Mouse (Mus musculus) liver, embryonic 13.5 days (tissue): Measurements from ENCODE around the gene Psmb8. TPM values are rescaled to one million over a fixed set of nuclear protein-coding genes. Genes with fewer than 3 reads are reported as not detected.
"Not testable (repeated sequence)": the region's sequence is repeated elsewhere in the genome, so short reads cannot be mapped to it uniquely, and the experiment has no call there.

ENCODE experiments used
- ATAC-seq: fragments of 200-750 bp; cut with Nextera tagmentation; 2 replicates; pipeline ENCODE4 v1.8.0; 2017; ENCODE audit warnings: low read depth, mild to moderate bottlenecking, moderate number of reproducible peaks, moderate library complexity
- DNase-seq: peaks from one replicate; pipeline ENCODE4 v3.0.0; 2022
- H3K27ac ChIP-seq: fragments of 300-500 bp; sonication (generic); 2 replicates; pipeline ENCODE4 v1.5.1; 2015; ENCODE audit warnings: moderate library complexity, mild to moderate bottlenecking, inconsistent platforms
- H3K27me3 ChIP-seq: fragments of 300-500 bp; sonication (generic); 2 replicates; pipeline ENCODE4 v1.6.1; 2015; ENCODE audit warnings: mild to moderate bottlenecking, inconsistent platforms
- H3K36me3 ChIP-seq: fragments of 300-500 bp; sonication (generic); 2 replicates; pipeline ENCODE4 v1.6.1; 2015; ENCODE audit warnings: mild to moderate bottlenecking, inconsistent platforms
- H3K4me1 ChIP-seq: fragments of 300-500 bp; sonication (generic); replicated peaks from 2 replicates; pipeline ENCODE4 v1.6.1; 2015; ENCODE audit warnings: inconsistent platforms
- H3K4me2 ChIP-seq: fragments of 300-500 bp; sonication (generic); 2 replicates; pipeline ENCODE4 v1.6.1; 2015; ENCODE audit warnings: inconsistent platforms, mild to moderate bottlenecking, moderate library complexity
- H3K4me3 ChIP-seq: fragments of 300-500 bp; sonication (generic); replicated peaks from 2 replicates; pipeline ENCODE4 v1.5.1; 2015; ENCODE audit warnings: mild to moderate bottlenecking, inconsistent platforms
- H3K9ac ChIP-seq: fragments of 300-500 bp; sonication (generic); 2 replicates; pipeline ENCODE4 v1.6.1; 2015; ENCODE audit warnings: mild to moderate bottlenecking, inconsistent platforms
- H3K9me3 ChIP-seq: fragments of 300-500 bp; sonication (generic); replicated peaks from 2 replicates; pipeline ENCODE4 v1.6.1; 2016; ENCODE audit warnings: inconsistent platforms
- WGBS: fragments of 180-500 bp; shearing (Covaris S2); methylation state at CpG from one replicate; pipeline ENCODE4 v1.1.7; 2015; ENCODE audit not compliant: insufficient replicate concordance; 5-methylcytosine and 5-hydroxymethylcytosine counted together
- polyA plus RNA-seq: library from polyadenylated mRNA; unstranded; fragments of >200 nt; fragmentation: Nextera tagmentation; extraction: Ambion mirVana; gene quantifications from 2 replicates; pipeline ENCODE4 v1.2.1, GENCODE M21; 2015

The Psmb8 gene
- polyA plus RNA-seq, 1 experiment from 2014 or later = 18.0 TPM

DNA sequence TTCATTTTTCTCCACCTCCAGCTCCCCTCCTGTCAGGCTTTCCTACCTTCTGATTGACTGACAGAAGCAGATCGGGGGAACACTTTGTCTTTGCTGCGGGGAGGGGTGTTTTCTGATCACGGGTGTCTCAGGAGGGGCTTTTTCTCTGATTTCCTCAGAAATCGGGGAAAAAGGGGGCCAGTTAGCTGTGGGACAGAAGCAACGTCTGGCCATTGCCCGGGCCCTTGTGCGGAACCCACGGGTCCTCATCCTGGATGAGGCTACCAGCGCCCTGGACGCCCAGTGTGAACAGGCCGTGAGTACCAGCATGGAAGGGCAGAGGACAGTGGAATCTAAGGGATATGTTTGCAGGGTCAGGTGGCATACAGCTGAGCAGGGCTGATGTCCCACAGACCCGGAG lies 17.7 kb downstream of the Psmb8 start:
- ATAC-seq = no peak
- Histone ChIP-seq H3K36me3 (no peaks in the 10 kb centered on the region), H3K4me3 (no peak overlapping the region), H3K9ac (no peak overlapping the region), H3K27ac (no peak overlapping the region), H3K9me3 (peaks cover 8% of the 10 kb centered on the region; the same call in 1 of the 2 replicates), H3K4me2 (no peak overlapping the region), H3K27me3 (peaks cover 20% of the 10 kb centered on the region), H3K4me1 (peaks cover 25% of the 10 kb centered on the region)
- 74% methylated on average over 12 of the region's 12 CpGs for WGBS
- DNase-seq = no peak

DNA sequence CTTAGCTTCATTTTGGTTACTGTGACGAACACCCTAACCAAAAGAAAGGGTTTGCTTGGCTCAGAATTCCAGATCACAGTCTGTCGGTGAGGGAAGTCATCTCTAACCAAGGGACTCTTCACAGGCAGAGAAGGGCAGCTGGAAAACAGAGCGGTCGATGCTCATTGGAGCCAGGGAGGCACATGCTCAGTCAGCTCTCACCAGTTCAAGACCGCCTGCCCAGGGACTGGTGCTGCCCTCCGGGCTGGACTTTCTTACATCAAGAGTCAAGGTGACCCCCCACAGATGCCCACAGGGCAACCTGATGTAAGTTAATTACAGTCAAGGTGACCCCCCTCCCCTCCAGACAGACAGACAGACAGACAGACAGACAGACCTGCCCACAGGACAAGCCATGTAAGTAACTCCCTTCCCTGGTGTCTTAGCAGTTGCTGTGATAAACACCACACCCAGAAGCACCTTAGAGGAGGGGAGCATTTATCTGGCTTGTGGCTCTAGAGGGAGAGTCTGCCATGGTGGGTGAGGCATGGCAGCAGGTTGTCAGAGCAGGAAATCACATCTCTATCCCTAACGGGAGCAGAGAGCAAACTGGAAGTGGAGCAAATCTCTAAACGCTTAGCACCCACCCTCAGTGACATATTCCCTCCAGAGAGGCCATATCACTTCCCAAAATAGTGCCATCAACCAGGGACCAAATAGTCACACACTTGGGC lies 19.9 kb downstream of the Psmb8 start:
- 0 out of 2 replicates have a peak, but pooled peaks cover 5% of the 10 kb centered on the region for H3K4me1 ChIP-seq
- H3K27me3 ChIP-seq = peaks cover 11% of the 10 kb centered on the region; the same call in 1 of the 2 replicates
- no peak overlapping the region for H3K9ac ChIP-seq
- no peak for ATAC-seq
- no peak overlapping the region for H3K27ac ChIP-seq
- no peak overlapping the region for H3K4me3 ChIP-seq
- peaks cover 8% of the 10 kb centered on the region; the same call in 1 of the 2 replicates for H3K9me3 ChIP-seq
- no peaks in the 10 kb centered on the region for H3K36me3 ChIP-seq
- 66% methylated on average over 8 of the region's 8 CpGs for WGBS
- DNase-seq = no peak
- no peak overlapping the region for H3K4me2 ChIP-seq

DNA sequence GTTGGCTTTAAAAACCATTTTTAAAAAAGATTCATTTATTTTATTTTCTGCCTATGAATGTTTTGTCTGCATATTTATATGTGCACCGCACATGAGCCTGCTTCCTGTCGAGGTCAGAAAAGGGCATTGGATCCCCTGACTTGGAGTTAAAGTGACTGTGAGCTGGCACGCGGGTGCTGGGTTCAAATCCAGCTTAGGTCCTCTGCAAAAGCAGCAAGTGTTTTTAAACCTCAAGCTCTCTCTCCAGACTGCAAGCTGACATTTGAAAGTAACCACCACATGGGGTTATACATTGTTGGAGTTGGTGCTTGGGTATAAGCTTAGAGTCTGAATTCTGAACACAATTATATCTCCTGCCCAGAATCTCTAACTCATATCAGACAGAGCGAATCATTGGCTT lies 20.5 kb downstream of the Psmb8 start:
- no peak overlapping the region for H3K4me2 ChIP-seq
- H3K27me3 ChIP-seq = peaks cover 9% of the 10 kb centered on the region; the same call in 1 of the 2 replicates
- 0 out of 2 replicates have a peak, but pooled peaks cover 5% of the 10 kb centered on the region for H3K4me1 ChIP-seq
- no peak overlapping the region for H3K27ac ChIP-seq
- H3K36me3 ChIP-seq = no peaks in the 10 kb centered on the region
- no peak for DNase-seq
- WGBS = 74% methylated on average over 5 of the region's 5 CpGs
- H3K9ac ChIP-seq = no peak overlapping the region
- peaks cover 8% of the 10 kb centered on the region; the same call in 1 of the 2 replicates for H3K9me3 ChIP-seq
- ATAC-seq = no peak
- no peak overlapping the region for H3K4me3 ChIP-seq

DNA sequence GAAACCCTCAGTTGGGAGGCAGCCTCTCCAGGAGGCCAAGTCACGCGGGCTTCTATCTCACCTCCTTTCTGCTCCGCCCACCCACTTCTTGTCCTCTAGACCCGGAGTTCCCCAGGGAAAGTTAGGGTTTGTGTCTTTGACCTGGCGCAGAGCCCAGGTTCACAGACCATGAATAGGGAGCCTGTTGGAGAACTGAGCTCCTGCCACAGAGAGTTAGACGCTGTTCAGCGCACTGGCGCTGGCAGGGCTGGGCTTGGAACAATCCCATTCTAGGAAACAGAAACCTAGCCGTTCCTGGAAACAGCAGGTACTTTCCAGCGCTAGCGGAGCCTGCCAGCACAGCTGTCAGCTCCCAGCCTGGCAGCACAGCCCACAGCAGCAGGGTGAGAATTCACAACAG lies 21.2 kb downstream of the Psmb8 start:
- 86% methylated on average over 11 of the region's 11 CpGs for WGBS
- Histone ChIP-seq H3K36me3 (no peaks in the 10 kb centered on the region), H3K4me2 (no peak overlapping the region), H3K27me3 (peaks cover 5% of the 10 kb centered on the region; the same call in 1 of the 2 replicates), H3K4me1 (0 out of 2 replicates have a peak, but pooled peaks cover 5% of the 10 kb centered on the region), H3K9ac (no peak overlapping the region), H3K4me3 (no peak overlapping the region), H3K27ac (no peak overlapping the region), H3K9me3 (peaks cover 8% of the 10 kb centered on the region; the same call in 1 of the 2 replicates)
- DNase-seq = no peak
- ATAC-seq = no peak

DNA sequence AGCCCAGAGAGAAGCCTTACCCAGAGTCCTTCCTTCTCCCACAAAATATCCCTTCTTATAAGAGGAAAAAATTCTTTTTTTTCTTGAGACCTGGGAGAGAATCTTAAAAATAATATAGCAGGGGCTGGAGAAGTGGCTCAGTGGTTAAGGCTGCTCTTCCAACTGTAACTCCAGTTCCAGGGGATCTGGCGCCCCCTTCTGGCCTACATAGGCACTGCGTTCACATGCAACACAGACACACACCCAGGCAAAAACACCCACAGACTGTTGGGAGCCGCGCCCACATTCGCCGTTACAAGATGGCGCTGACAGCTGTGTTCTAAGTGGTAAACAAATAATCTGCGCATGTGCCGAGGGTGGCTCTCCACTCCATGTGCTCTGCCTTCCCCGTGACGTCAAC lies 21.6 kb downstream of the Psmb8 start:
- WGBS = 82% methylated on average over 9 of the region's 11 CpGs
- H3K27ac ChIP-seq, DNase-seq, H3K36me3 ChIP-seq, H3K4me3 ChIP-seq, H3K9ac ChIP-seq, H3K4me1 ChIP-seq, H3K27me3 ChIP-seq, ATAC-seq, H3K9me3 ChIP-seq, H3K4me2 ChIP-seq: not testable (repeated sequence)

DNA sequence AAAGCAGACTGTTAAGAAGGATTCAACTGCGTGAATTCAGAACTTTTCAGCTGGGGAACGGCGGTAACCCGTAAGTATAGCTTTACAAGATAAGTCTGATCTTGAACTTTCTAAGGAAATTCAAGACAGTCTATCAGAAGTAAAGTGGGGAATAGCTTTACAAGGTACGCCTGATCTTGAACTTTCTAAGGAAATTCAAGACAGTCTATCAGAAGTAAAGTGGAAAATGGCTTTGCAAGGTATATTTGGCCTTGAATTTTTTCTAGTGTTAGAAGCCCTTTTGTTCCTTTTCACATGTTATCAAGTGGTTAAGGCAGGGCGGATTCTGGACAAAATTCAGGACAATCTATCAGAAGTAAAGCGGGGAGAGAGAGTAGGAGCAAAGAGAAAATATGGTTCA lies 22.3 kb downstream of the Psmb8 start:
- not testable (repeated sequence) for H3K4me2 ChIP-seq, H3K27ac ChIP-seq, H3K4me3 ChIP-seq, H3K4me1 ChIP-seq, ATAC-seq, H3K9ac ChIP-seq, H3K9me3 ChIP-seq, DNase-seq, H3K27me3 ChIP-seq, H3K36me3 ChIP-seq
- 80% methylated on average over 4 of the region's 7 CpGs for WGBS

DNA sequence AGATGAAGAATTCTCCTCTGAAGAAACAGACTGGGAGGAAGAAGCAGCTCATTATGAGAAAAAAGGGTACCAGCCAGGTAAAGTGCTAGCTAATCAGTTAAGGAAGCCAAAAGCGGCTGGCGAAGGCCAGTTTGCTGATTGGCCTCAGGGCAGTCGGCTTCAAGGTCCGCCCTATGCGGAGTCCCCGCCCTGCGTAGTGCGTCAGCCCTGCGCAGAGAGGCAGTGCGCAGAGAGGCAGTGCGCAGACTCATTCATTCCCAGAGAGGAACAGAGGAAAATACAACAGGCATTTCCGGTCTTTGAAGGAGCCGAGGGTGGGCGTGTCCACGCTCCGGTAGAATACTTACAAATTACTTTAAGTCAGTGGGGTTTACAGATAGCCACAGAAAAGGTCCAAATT lies 22.9 kb downstream of the Psmb8 start:
- H3K9ac ChIP-seq, H3K36me3 ChIP-seq, ATAC-seq, H3K4me2 ChIP-seq, DNase-seq, H3K27ac ChIP-seq, H3K4me1 ChIP-seq, H3K27me3 ChIP-seq, H3K4me3 ChIP-seq: not testable (repeated sequence)
- 60% methylated on average over 4 of the region's 16 CpGs for WGBS
- peaks cover 10% of the 10 kb centered on the region; the same call in 1 of the 2 replicates for H3K9me3 ChIP-seq

DNA sequence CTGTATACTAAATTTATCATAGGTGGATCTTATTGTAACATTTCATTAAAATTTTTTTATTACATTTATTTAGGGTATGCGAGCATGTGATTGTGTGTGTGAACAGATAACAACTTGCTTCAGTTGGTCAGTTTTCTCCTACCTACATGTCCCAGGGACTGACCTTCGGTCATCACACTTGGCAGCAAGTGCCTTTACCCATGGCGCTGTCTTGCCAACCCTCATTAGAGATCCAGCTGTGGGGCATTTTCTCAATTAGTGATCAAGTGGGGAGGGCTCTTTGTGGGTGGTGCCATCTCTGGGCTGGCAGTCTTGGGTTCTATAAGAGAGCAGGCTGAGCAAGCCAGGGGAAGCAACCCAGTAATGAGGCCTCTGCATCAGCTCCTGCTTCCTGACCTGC lies 27.3 kb downstream of the Psmb8 start:
- H3K36me3 ChIP-seq = no peaks in the 10 kb centered on the region
- no peaks in the 10 kb centered on the region for H3K27me3 ChIP-seq
- no peak overlapping the region for H3K9ac ChIP-seq
- ATAC-seq (no peak), DNase-seq (no peak)
- no peak overlapping the region for H3K4me2 ChIP-seq
- no peak overlapping the region for H3K4me3 ChIP-seq
- H3K27ac ChIP-seq = no peak overlapping the region
- 75% methylated on average over 3 of the region's 3 CpGs for WGBS
- H3K9me3 ChIP-seq = peaks cover 4% of the 10 kb centered on the region; the same call in 1 of the 2 replicates
- no peaks in the 10 kb centered on the region for H3K4me1 ChIP-seq

DNA sequence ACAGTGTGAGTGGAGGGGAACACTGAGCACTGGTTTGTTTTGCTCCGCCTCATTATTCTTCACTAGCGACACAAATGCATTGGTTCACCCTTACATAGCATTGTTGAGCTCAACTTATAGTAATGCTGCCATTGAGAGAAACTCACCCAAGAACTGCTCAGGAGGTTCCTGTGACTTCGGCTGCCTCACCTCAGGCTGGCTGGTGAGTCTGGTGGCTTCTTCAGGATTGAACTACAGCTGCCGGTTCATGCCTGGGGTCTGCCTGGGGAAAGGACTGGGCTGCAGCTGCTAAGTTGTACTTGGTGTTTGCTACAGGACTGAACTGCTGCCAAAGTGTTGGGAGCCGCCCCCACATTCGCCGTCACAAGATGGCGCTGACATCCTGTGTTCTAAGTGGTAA lies 27.9 kb downstream of the Psmb8 start:
- H3K27ac ChIP-seq = no peak overlapping the region
- no peak overlapping the region for H3K9ac ChIP-seq
- no peak for ATAC-seq
- no peak for DNase-seq
- H3K27me3 ChIP-seq = no peaks in the 10 kb centered on the region
- no peak overlapping the region for H3K4me2 ChIP-seq
- 85% methylated on average over 8 of the region's 8 CpGs for WGBS
- no peak overlapping the region for H3K4me3 ChIP-seq
- no peaks in the 10 kb centered on the region for H3K36me3 ChIP-seq
- H3K4me1 ChIP-seq = no peaks in the 10 kb centered on the region
- H3K9me3 ChIP-seq = peaks cover 4% of the 10 kb centered on the region; the same call in 1 of the 2 replicates

DNA sequence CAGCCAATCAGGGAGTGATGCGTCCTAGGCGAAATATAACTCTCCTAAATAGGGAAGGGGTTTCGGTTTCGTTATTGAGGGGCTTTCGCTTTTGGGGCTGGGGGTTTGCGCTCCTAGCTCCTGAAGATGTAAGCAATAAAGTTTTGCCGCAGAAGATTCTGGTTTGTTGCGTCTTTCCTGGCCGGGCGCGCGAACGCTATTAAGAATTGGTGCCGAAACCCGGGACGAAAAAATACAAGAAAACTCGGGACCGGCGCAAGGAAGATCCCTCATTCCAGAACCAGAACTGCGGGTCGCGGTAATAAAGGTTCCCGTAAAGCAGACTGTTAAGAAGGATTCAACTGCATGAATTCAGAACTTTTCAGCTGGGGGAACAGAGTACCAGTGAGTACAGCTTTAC lies 28.4 kb downstream of the Psmb8 start:
- not testable (repeated sequence) for H3K27me3 ChIP-seq, H3K36me3 ChIP-seq, H3K4me1 ChIP-seq, H3K4me2 ChIP-seq, H3K4me3 ChIP-seq, ATAC-seq, H3K9ac ChIP-seq, H3K9me3 ChIP-seq, DNase-seq, H3K27ac ChIP-seq
- 85% methylated on average over 17 of the region's 23 CpGs for WGBS

DNA sequence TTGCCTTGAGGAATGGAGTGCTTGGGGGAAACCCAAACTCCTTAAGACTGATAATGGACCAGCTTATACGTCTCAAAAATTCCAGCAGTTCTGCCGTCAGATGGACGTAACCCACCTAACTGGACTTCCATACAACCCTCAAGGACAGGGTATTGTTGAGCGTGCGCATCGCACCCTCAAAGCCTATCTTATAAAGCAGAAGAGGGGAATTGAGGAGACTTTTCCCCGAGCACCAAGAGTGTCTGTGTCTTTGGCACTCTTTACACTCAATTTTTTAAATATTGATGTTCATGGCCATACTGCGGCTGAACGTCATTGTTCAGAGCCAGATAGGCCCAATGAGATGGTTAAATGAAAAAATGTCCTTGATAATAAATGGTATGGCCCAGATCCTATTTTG lies 33.5 kb downstream of the Psmb8 start:
- not testable (repeated sequence) for ATAC-seq, H3K36me3 ChIP-seq, H3K27me3 ChIP-seq, H3K4me3 ChIP-seq, H3K4me2 ChIP-seq, H3K9ac ChIP-seq, DNase-seq, H3K4me1 ChIP-seq, H3K27ac ChIP-seq, H3K9me3 ChIP-seq
- 83% methylated on average over 7 of the region's 9 CpGs for WGBS

DNA sequence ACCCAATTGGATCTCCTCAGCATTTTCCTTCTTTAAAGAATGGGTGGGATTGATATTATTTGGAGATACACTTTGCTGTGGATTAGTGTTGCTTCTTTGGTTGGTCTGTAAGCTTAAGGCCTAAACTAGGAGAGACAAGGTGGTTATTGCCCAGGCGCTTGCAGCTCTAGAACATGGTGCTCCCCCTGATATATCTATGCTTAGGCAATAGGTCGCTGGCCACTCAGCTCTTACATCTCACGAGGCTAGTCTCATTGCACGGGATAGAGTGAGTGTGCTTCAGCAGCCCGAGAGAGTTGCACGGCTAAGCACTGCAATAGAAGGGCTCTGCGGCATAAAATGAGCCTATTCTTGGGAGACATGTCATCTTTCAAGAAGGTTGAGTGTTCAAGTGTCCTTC lies 34.5 kb downstream of the Psmb8 start:
- not testable (repeated sequence) for ATAC-seq, H3K4me3 ChIP-seq, H3K4me2 ChIP-seq

More for the DNA sequence above, 34.5 kb downstream of the Psmb8 start:
- H3K4me1 ChIP-seq, H3K9me3 ChIP-seq, H3K36me3 ChIP-seq, H3K9ac ChIP-seq, H3K27ac ChIP-seq, H3K27me3 ChIP-seq, DNase-seq: not testable (repeated sequence)
- 71% methylated on average over 7 of the region's 7 CpGs for WGBS
